Comparison of ENCODE assay signal across 9 mouse cellular contexts in the genomic region with DNA sequence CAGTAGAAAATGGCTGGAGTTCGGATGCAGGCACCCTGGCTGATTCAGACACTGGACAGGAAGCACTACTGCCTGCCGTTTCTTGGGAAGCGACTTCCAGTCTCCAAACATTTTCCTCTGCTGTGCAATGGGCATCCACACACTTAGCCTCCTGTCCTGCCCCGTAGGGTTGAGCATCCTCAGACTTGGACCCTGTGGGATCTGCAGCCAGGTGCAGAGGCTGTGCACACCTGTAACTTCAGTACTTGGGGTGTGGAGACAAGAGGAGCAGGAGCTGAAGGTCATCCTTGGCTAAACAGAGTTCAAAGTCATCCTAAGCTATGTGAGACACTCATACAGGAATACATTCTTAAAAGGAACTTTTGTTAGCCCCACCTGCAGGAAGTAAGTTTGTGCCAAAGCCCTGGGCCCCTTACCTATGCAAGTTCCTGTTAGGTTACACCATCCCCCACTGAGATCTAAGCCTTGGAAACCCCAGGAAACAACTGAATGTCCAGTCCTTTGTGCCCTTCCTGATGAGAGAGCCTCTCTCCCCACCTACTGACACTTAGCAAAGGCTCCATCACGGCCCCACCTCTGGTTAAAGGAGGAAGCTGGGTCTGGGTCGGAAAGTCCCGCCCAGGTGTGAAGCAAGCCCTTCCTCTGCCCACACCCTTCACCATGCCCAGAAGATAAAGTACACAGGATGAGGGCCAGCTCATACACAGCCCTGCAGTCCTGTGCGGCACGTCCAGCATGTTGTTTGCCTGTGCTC. TPM values are rescaled to one million over a fixed set of nuclear protein-coding genes. Genes with fewer than 3 reads are reported as not detected.
A peak's percentile ranks its signal among the peaks of the same experiment; 100 is the strongest.
DNase-seq lines count a peak whose midpoint lies in the region; ATAC-seq lines count a peak whose summit lies in the region.
"Had no signal": no experiment of that assay in that cellular context is flagged by ENCODE, and none has a peak within 500 bp of the region (broad histone marks: within the 10 kb centered on the region; RNA-seq: fewer than 3 reads in every experiment).

No protein-coding gene starts in this region.

- H3K9ac ChIP-seq in lung, embryonic 15.5 days = no peak overlapping the region
- H3K9ac ChIP-seq in stomach, embryonic 15.5 days = no peak overlapping the region
- H3K9ac ChIP-seq in forebrain, embryonic 11.5 days (ENCODE audit: low read length) = no peak overlapping the region

- peaks cover 11% of the 10 kb centered on the region for H3K4me1 ChIP-seq in lung, embryonic 15.5 days
- H3K4me1 ChIP-seq in stomach, embryonic 15.5 days = peaks cover 3% of the 10 kb centered on the region; the same call in 1 of the 2 replicates
- H3K4me1 ChIP-seq in forebrain, embryonic 11.5 days (replicated peaks; ENCODE audit: control insufficient read depth, insufficient read depth, low read length) = 0 out of 2 replicates have a peak, but pooled peaks cover 3% of the 10 kb centered on the region

- H3K27ac ChIP-seq in lung, embryonic 15.5 days = peak overlapping the region; percentile 47; the same call in 1 of the 2 replicates
- peak overlapping the region; percentile 77 for H3K27ac ChIP-seq in stomach, embryonic 15.5 days
- H3K27ac ChIP-seq in forebrain, embryonic 11.5 days (ENCODE audit: low read depth, low read length) = no peak overlapping the region

- 38% methylated on average over 9 of the region's 9 CpGs for WGBS in lung, embryonic 15.5 days
- 42% methylated on average over 9 of the region's 9 CpGs for WGBS in stomach, embryonic 15.5 days
- 68% methylated on average over 9 of the region's 9 CpGs for WGBS in forebrain, embryonic 11.5 days

- H3K27me3 ChIP-seq in lung, embryonic 15.5 days = no peaks in the 10 kb centered on the region
- no peaks in the 10 kb centered on the region for H3K27me3 ChIP-seq in stomach, embryonic 15.5 days (replicated peaks)
- no peaks in the 10 kb centered on the region for H3K27me3 ChIP-seq in forebrain, embryonic 11.5 days (ENCODE audit: control insufficient read depth, insufficient read depth, low read length)

- peak; percentile 84 for ATAC-seq in granulocyte monocyte progenitor cell, adult 5-6 weeks (replicated peaks; ENCODE audit: poor library complexity, severe bottlenecking)
- ATAC-seq in lung, embryonic 15.5 days (ENCODE audit: borderline replicate concordance, extremely low read depth, low FRiP score, low TSS enrichment) = peak; percentile 79
- ATAC-seq in stomach, embryonic 15.5 days (ENCODE audit: insufficient read depth, low FRiP score, low read depth) = peak; percentile 85
- ATAC-seq in forebrain, embryonic 11.5 days (replicated peaks; ENCODE audit: low FRiP score) = no peak

- H3K9me3 ChIP-seq in lung, embryonic 15.5 days = no peaks in the 10 kb centered on the region
- H3K9me3 ChIP-seq in stomach, embryonic 15.5 days = no peaks in the 10 kb centered on the region
- H3K9me3 ChIP-seq in forebrain, embryonic 11.5 days (ENCODE audit: control insufficient read depth, low read length) = no peaks in the 10 kb centered on the region

- H3K36me3 ChIP-seq in lung, embryonic 15.5 days = no peaks in the 10 kb centered on the region
- no peaks in the 10 kb centered on the region for H3K36me3 ChIP-seq in stomach, embryonic 15.5 days
- no peaks in the 10 kb centered on the region for H3K36me3 ChIP-seq in forebrain, embryonic 11.5 days (ENCODE audit: control insufficient read depth, insufficient read depth, low read length)

- H3K4me2 ChIP-seq in lung, embryonic 15.5 days = no peak overlapping the region
- H3K4me2 ChIP-seq in stomach, embryonic 15.5 days = peak overlapping the region; percentile 37
- H3K4me2 ChIP-seq in forebrain, embryonic 11.5 days (ENCODE audit: low read depth, low read length, severe bottlenecking) = no peak overlapping the region

- DNase-seq in spleen, postnatal 36 days (ENCODE audit: low spot score in 2 of 2) = peak; percentile 64 to 68
- no peak for DNase-seq in spleen, adult 12 weeks (ENCODE audit: low spot score)
- no peak for DNase-seq in adrenal gland, postnatal 25 days
- no peak for DNase-seq in retina, embryonic 14.5 days (ENCODE audit: low spot score)
- no peak for DNase-seq in forebrain, embryonic 11.5 days (ENCODE audit: low spot score)
- DNase-seq: kidney, postnatal 14 days had no signal

- no peak overlapping the region for H3K4me3 ChIP-seq in lung, embryonic 15.5 days
- H3K4me3 ChIP-seq in stomach, embryonic 15.5 days (replicated peaks) = 0 out of 2 replicates have a peak overlapping the region, but pooled peaks have one; percentile 15
- no peak overlapping the region for H3K4me3 ChIP-seq in forebrain, embryonic 11.5 days (ENCODE audit: low read depth, low read length)

RNA-seq across cellular contexts. Expression of a gene that starts 13.0 kb away (rescaled TPM):
- 112 and 117 TPM in 2 replicates for total RNA-seq in granulocyte monocyte progenitor cell, adult 5-6 weeks (2014; fragmentation: Nextera tagmentation)
- 17.6 and 21.2 TPM in 2 replicates for total RNA-seq in granulocyte monocyte progenitor cell, adult 5-6 weeks (2017)
- polyA plus RNA-seq in lung, embryonic 15.5 days (2015; fragmentation: Nextera tagmentation; extraction: Ambion mirVana) = 6.4 and 6.7 TPM in 2 replicates
- 58.2 and 79.2 TPM in 2 replicates for polyA plus RNA-seq in stomach, embryonic 15.5 days (2015; fragmentation: Nextera tagmentation; extraction: Ambion mirVana)
- 1.9 and 2.0 TPM in 2 replicates for total RNA-seq in adrenal gland, postnatal 25 days (2021)
- polyA plus RNA-seq in forebrain, embryonic 11.5 days (2014; fragmentation: Nextera tagmentation; extraction: Ambion mirVana) = 0.48 and 0.94 TPM in 2 replicates

RNA-seq across cellular contexts. Expression of a gene that starts 26.0 kb away (rescaled TPM):
- 34.6 and 45.4 TPM in 2 replicates for total RNA-seq in granulocyte monocyte progenitor cell, adult 5-6 weeks (2014; fragmentation: Nextera tagmentation)
- 11.4 and 12.1 TPM in 2 replicates for total RNA-seq in granulocyte monocyte progenitor cell, adult 5-6 weeks (2017)
- polyA plus RNA-seq in lung, embryonic 15.5 days (2015; fragmentation: Nextera tagmentation; extraction: Ambion mirVana) = 32.1 and 34.4 TPM in 2 replicates
- polyA plus RNA-seq in stomach, embryonic 15.5 days (2015; fragmentation: Nextera tagmentation; extraction: Ambion mirVana) = 26.1 and 29.2 TPM in 2 replicates
- 16.5 and 20.8 TPM in 2 replicates for total RNA-seq in adrenal gland, postnatal 25 days (2021)
- polyA plus RNA-seq in forebrain, embryonic 11.5 days (2014; fragmentation: Nextera tagmentation; extraction: Ambion mirVana) = 32.2 and 32.6 TPM in 2 replicates

RNA-seq across cellular contexts. Expression of a gene that starts 41.5 kb away (rescaled TPM):
- total RNA-seq in granulocyte monocyte progenitor cell, adult 5-6 weeks (2014; fragmentation: Nextera tagmentation) = not detected in 2 replicates
- not detected in 2 replicates for total RNA-seq in granulocyte monocyte progenitor cell, adult 5-6 weeks (2017)
- polyA plus RNA-seq in lung, embryonic 15.5 days (2015; fragmentation: Nextera tagmentation; extraction: Ambion mirVana) = 0.77 and 1.2 TPM in 2 replicates
- polyA plus RNA-seq in stomach, embryonic 15.5 days (2015; fragmentation: Nextera tagmentation; extraction: Ambion mirVana) = 0.63 TPM in 2 replicates
- total RNA-seq in adrenal gland, postnatal 25 days (2021) = 4.9 and 6.2 TPM in 2 replicates
- 6.9 and 8.3 TPM in 2 replicates for polyA plus RNA-seq in forebrain, embryonic 11.5 days (2014; fragmentation: Nextera tagmentation; extraction: Ambion mirVana)

RNA-seq across cellular contexts. Expression of a gene that starts 44.4 kb away (rescaled TPM):
- total RNA-seq in granulocyte monocyte progenitor cell, adult 5-6 weeks (2014; fragmentation: Nextera tagmentation) = 0.34 TPM in 1 of 2 replicates, not detected in the other
- total RNA-seq in granulocyte monocyte progenitor cell, adult 5-6 weeks (2017) = 0.04 TPM in 1 of 2 replicates, not detected in the other
- 1.7 and 2.1 TPM in 2 replicates for polyA plus RNA-seq in lung, embryonic 15.5 days (2015; fragmentation: Nextera tagmentation; extraction: Ambion mirVana)
- 1.2 and 1.5 TPM in 2 replicates for polyA plus RNA-seq in stomach, embryonic 15.5 days (2015; fragmentation: Nextera tagmentation; extraction: Ambion mirVana)
- 5.3 and 7.8 TPM in 2 replicates for total RNA-seq in adrenal gland, postnatal 25 days (2021)
- 0.09 TPM in 1 of 2 replicates, not detected in the other for polyA plus RNA-seq in forebrain, embryonic 11.5 days (2014; fragmentation: Nextera tagmentation; extraction: Ambion mirVana)

Comparison
In these comparisons a context has a peak if more than half of its experiments do, and no peak if none do; other contexts are left out.
1. DNase-seq: peak in spleen, postnatal 36 days (2 of 2); none in spleen, adult 12 weeks (single experiment), adrenal gland, postnatal 25 days (single experiment), retina, embryonic 14.5 days (single experiment) and forebrain, embryonic 11.5 days (single experiment).